Mouse (Mus musculus): ENCODE results near the gene Olfr994.

DNA sequence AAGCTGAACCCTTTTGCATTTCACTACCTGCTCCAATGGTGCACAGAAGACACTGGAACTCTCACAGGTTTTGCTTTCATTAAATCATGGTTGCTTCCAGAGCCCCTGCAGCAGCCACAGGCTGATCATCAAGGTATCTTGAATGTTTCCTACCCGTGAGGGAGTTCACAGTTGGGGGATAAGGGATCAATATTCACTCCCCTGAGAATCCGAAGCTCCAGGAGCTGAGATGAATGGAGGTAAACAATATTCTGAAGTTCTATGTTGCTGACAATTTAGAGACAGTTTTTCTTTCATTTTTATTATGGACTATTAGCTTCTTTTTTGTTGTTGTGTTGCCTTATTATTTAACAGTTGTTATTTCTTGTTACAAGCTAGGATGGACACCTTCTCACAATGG lies 26.9 kb downstream of the Olfr994 start, which contains the start of gene Olfr992:
- TF ChIP-seq CTCF (IDR thresholded peaks at IDR 0.05; ENCODE audit: low read depth) (no peak), EP300 (IDR thresholded peaks at IDR 0.05; ENCODE audit: low read depth) (no peak)
